Mouse (Mus musculus): ENCODE data around the gene Slc6a18.

Slc6a18 gene

DNA sequence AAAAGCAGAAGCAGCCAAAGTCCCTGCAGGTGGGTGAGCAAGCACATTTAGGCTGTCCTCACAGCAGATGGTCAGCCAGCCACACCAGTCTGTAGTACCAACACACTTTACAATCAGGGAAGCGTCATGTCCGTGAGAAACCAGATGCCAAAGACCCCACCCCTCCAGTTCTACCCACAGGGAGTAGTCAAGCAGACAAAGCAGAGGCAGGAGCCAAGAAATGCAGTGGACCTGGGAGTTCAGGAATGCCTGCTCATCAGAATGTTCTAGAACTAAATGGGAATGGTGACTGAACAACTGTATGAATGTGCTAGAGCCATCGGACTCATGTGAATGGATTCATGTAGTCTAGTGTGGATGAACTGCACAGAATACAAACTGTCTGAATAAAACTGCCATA lies 9.8 kb upstream of the Slc6a18 start:
- DNase-seq (ENCODE audit: low read depth, low spot score), result no peak

DNA sequence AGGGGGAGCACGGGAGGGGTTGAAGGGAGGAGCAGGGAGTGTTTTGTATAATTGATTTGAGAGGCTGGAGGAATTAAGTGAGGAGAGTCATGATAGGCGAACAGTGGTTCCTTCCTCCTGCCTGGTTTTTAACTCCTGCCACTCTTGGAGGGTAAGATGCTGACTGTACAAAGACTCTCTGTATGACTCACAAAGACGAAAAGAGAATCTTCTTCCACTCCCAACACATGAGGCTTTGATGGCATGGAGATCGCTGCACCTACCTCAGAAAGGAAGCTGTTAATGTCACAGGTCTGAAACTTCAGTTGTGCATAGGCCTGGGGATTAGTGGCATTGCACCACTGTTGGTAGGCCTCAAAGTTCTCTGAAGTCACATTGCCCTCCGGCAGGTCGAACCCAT lies 7.7 kb upstream of the Slc6a18 start:
- DNase-seq (ENCODE audit: low read depth, low spot score), result peak; percentile 31

DNA sequence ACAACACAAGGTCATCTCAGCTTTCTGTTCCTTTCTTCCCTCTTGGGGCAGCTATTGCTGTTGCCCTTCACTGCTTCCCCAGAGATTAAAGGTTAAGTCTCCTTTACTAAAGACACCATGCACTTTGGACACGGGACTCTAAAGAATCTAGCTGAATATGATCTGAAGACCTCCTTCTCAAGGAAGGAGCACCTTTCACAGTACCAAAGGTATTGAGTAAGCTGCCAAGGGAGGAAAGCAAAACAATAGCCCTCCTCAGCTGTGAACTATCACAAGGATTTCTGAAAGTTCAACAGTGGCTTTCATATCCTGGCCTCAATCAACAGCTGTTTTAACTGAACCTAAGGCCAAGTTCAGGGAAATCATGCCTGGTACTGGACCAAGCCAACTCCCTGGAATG lies 6.6 kb upstream of the Slc6a18 start:
- DNase-seq (ENCODE audit: low read depth, low spot score), result no peak

DNA sequence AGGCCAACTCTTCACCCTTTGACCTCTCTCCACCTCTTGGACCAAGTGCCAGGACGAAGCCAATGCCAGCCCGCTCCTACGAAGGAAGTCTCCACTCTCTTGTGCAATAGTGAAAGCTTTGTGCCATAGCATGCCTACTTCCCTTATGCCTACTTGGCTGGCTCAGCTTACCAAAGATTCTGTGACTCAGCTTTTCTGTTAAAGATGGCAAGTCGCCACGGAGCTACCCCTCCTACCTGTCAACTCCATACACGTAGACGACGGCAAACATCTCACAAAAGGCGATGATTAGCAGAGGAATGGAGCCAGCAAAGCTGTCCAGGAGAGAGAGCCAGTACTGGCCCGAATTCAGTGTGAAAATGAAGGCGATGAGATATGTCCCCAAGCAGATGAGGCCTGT lies 5.9 kb upstream of the Slc6a18 start:
- DNase-seq (ENCODE audit: low read depth, low spot score), result no peak

DNA sequence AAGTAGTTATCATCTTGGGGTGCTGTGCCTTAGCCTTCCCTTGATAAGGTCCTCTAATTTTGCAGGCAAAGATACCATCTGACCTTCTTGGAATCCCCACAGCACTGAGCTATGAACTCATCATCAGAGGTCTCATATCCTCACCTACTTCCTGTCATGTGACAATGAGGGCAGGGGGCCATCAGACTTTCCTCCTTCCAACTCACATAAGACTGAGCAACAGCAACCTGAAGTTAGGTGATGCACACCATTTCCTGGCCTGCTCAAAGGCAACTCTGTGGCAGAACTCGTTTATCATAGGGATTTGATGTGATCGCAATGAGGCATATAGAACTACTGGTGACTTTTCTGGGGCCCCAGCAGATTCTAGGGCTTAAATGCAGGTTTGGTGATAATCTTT lies 4.4 kb upstream of the Slc6a18 start:
- DNase-seq (ENCODE audit: low read depth, low spot score), result peak; percentile 25

DNA sequence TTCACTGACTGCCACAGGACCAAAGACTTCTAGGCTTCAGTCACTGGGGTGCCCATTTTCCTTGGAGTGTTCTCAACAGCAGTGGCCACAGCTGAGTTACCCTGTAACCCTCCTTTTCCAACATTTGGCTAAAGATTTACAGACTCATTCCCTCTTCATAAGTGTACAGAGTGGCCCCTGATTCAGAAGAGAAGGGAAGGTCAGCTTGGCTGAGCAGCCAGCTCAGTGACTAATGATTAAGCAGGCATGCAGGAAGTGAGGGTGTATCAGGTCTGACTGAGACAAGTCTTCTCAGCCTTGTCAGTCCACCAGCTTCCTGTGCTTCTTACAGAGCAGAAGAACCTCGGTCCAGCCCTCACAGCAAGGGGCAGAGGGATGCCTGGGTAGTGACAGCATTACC lies 2.6 kb upstream of the Slc6a18 start:
- peak; percentile 22 for DNase-seq (ENCODE audit: low read depth, low spot score)

DNA sequence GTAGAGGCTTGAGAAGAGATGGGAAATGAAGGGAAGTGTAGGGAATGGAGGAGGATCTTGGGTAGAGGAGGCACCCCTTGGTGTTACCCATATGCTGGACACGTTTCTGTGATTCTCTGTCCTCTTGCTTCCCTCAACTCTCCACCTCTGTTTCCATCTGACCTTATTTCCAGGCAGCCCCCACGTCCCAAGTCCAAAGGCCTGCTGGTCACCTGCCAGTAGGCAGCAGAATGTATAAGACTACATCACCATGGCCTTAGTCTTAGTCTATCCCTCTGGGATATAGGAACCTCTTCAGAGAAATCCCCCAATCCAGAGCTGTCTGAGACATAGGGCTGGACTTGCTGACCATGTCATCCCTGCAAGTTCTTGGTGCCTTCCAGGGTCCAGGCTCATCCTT lies 1.5 kb upstream of the Slc6a18 start:
- DNase-seq (ENCODE audit: low read depth, low spot score), result no peak

DNA sequence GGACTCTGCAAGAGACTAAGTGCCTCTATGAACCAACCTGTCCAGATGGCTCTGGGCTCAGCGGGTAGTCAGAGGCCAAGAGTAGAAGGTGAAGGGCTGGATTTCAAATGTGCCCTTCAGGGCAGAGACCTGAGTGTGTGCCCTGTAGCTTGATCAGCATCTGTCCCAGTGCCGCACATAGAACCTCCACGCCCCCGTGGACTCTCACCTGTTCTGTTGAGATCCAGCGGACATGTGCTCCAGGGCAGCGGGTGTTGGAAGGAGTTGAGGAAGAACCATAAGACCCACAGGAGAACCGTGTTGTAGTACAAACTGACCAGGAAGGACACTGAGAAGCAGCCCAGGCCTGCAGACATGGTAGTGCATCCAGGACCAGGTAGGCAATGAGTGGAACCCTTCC lies 2.7 kb downstream of the Slc6a18 start:
- DNase-seq (ENCODE audit: low read depth, low spot score), result no peak

DNA sequence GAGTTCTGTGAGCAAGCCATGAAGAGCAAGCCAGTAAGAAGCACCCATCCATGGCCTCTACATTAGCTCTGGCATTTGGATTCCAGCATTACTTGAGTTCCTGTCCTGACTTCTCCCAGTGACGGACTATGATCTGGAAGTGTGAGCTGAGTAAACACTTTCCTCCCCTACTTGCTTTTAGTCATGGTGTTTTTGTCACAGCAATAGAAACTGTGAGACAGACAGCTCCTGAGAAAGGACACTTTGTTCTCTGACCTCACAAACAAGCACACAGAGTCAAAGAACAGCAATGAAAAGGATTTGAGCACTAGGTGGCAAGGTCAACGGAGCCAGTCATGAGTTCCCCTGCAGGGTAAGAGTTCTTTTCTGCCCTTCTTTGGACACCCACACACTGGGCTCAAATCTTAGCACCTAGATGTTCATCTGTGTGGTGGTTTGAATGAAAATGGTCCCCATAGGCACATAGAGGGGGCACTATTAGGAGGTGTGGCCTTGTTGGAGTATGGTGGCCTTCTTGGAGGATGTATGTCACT lies 17.6 kb downstream of the Slc6a18 start:
- no peak for DNase-seq (ENCODE audit: low read depth, low spot score)

DNA sequence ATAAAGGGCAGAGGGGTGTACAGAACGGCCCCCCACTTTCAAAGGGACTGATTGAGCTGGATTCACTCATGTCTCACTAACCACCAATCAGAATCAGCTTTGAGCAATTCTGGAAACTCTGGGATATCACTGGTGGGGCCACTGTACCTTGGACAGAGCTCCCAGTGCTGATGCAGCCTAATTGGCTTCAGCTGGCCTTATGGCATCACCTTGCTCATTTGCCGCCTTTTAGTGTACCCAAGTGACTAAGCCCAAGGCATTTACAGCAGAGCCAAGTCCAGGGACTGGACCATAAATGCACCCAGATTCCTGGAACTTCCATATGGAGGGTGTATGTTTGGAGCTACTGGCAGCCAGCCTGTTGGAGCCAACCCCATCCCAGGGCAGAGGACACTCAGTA lies 18.9 kb downstream of the Slc6a18 start:
- no peak for DNase-seq (ENCODE audit: low read depth, low spot score)

DNA sequence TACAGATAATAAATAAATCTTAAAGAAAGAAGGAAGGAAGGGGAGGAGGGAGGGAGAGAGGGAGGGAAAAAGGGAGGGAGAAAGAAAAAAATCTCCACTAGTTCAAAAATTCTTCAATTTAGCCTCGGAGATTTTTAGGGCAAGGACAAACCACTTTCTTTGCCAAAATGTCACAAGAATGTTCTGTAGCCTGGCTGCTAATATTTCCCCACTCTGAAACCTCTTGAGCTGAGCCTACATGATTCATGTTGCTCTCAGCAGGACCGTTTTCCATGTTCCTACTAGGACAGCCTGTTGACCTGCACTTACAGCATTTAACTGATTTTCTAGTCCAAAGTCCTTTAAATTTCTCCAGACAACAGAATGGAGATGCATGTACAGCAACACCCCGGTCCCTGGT lies 22.8 kb downstream of the Slc6a18 start:
- DNase-seq (ENCODE audit: low read depth, low spot score), result no peak

DNA sequence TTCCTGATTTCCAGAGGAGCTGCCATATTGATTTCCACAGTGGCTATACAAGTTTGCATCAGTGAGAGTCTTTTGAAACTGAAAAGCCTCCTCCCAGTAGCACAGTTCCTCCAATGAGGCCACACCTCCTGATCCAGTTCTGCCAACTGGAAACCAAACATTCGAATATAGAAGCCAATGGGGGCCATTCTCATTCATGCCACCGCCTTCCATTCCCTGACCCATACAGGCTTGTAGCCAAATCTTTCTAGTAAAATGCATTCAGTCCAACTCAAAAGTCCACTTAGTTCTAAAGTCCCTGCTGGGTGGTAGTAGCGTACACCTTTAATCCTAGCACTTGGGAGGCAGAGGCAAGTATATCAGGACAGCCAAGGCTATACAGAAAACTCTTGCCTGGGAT lies 24.6 kb downstream of the Slc6a18 start:
- no peak for DNase-seq (ENCODE audit: low read depth, low spot score)

DNA sequence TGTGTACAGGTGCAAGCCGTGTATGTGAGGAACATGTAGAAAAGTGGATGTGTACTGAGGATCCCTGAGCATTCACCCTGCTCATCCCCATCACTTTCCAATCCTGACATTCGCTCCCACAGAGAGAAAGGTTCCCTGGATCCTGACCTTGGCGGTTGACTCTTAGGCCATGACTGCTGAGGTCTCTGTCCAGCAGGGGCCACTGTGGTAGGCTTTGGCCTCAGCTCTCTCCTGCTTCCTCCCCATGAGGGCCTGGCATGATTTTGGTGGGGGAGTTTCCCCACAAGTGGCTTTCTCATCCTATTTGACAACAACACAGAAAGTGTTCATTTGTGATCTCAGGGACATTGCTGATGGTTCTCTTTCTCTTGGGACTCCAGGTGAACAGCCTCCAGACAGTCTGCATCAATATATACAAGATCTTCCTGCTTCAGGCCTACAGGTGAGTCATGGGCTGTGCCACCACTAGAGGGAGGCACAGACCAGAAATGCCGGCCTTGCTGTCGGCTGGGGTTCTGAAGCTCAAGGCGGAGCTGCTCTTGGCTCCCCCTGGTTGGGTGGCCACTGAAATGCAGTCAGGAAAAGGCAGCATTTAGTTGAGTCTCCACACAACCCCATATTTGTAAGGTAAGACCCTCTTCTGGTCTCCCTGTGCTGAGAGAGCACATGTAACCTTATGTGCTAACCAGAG lies 31.3 kb downstream of the Slc6a18 start:
- peak; percentile 87 for DNase-seq (ENCODE audit: low read depth, low spot score)

DNA sequence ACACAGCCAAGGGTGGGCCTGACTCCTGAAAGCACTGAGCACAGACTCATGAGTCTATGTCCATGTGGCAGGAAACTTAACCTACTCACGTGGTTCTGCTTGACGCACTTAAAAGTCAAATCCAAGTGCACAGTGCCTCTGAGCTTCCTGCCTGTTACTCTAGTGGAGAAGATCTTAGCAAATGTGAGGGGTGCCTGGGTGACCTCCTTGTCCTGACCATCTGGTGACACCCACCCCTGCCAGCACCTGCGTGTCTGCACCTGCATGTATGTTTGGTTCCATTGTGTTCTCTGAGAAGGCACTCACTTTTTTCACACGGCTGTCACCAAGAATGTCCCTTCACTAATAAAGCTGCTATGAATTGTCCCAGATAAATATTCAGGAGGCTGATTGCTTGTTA lies 36.5 kb downstream of the Slc6a18 start:
- DNase-seq (ENCODE audit: low read depth, low spot score), result no peak

DNA sequence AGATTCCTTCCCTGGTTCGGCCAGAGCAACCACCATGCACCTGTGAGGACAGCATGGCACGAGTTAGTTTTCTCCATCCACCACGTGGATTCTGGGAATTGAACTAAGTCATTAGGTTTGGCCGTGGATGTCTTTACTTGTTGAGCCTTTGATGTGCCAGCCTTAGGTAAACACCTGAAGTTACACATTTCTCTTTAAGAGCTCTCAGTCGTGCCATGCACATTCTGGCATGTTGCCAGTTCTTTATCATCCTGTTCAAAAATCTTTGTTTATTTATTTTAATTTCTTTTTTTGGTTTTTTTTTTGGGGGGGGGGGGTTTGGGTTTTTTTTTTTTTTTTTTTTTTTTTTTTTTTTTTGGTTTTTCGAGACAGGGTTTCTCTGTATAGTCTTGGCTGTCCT lies 40.0 kb downstream of the Slc6a18 start:
- DNase-seq (ENCODE audit: low read depth, low spot score), result no peak

DNA sequence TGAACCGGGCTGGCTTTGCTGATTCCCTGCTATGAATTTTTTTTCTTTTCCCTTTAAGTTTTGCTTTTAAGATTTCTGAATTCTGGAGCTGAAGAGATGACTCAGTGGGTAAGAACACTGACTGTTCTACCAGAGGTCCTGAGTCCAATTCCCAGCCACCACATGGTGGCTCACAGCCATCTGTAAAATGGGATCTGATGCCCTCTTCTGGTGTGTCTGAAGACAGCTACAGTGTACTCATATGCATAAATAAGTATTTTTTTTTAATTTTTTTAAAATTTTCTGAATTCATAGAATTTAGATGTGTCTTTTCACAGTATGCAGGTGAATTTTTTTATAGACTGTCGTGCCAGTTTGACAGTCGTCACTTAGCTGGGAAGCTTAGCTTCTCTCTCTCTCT lies 46.0 kb downstream of the Slc6a18 start:
- no peak for DNase-seq (ENCODE audit: low read depth, low spot score)

DNA sequence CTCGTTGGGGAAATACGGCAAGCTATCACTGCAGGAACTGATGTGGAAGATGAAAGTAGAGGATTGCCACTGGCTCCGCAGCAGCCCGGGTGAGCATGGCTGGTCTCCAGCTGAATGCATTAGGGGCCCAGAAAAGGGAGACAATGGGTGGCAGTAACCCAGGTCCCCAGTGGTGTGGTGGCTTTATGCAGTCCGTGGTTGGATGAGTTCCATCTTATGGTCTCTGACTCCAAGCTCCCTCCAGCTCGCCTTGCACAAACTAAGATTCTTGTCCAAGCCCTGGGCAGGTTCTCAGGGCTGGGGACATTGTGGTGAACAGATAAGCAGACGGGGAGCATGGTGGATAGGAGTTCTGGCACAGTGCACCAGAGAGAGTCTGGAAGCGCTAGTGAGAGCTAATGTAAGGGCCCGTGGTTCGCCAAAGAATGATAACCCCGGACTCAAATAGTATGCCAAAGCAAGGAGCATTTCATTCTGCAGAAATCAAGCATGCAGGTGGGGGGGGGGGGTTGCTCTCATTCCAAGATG lies 49.2 kb downstream of the Slc6a18 start:
- DNase-seq (ENCODE audit: low read depth, low spot score), result no peak

DNA sequence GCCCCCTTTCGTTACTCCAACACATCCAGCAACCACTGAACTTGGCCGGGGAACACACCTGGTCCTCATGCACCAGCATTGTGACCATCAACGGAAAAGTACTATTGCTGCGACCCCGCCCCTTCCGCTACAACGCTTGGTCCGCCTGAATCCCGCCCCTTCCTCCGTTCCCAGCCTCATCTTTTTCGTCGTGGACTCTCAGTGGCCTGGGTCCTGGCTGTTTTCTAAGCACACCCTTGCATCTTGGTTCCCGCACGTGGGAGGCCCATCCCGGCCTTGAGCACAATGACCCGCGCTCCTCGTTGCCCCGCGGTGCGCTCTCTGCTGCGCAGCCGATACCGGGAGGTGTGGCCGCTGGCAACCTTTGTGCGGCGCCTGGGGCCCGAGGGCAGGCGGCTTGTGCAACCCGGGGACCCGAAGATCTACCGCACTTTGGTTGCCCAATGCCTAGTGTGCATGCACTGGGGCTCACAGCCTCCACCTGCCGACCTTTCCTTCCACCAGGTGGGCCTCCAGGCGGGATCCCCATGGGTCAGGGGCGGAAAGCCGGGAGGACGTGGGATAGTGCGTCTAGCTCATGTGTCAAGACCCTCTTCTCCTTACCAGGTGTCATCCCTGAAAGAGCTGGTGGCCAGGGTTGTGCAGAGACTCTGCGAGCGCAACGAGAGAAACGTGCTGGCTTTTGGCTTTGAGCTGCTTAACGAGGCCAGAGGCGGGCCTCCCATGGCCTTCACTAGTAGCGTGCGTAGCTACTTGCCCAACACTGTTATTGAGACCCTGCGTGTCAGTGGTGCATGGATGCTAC lies 50.9 kb downstream of the Slc6a18 start, which contains the start of gene Tert:
Tert (plus strand) TSS at position 167 of the 805 bp plus-strand sequence.
- DNase-seq (ENCODE audit: low read depth, low spot score), result peak; percentile 80

DNA sequence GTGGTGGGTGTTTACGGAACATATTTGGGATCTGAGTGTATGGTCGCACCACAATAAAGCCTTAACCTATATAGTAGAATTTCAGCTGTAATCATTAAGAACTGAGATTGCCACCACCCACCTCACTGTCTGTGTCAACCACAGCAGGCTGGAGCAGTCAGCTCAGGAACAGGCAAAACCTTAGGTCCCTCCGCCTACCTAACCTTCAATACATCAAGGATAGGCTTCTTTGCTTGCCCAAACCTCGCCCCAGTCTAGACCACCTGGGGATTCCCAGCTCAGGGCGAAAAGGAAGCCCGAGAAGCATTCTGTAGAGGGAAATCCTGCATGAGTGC lies 51.4 kb downstream of the Slc6a18 start:
- no peak for DNase-seq (ENCODE audit: low read depth, low spot score)

DNA sequence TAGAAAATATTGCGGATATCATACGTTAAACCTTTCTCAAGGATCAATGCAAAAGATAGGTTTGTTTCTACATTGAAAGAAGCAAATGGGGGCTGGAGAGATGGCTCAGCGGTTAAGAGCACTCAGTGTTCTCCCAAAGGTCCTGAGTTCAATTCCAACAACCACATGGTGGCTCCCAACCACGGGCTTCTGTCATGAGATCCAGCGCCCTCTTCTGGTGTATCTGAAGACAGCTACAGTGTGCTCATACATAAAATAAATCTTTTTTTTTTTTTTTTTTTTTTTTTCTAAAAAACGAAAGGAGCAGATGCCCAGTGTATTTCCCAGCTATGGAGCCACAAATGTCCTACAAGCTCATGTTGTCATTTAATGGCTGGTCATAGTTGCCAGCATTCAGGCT lies 57.2 kb downstream of the Slc6a18 start:
- peak; percentile 62 for DNase-seq (ENCODE audit: low read depth, low spot score)

DNA sequence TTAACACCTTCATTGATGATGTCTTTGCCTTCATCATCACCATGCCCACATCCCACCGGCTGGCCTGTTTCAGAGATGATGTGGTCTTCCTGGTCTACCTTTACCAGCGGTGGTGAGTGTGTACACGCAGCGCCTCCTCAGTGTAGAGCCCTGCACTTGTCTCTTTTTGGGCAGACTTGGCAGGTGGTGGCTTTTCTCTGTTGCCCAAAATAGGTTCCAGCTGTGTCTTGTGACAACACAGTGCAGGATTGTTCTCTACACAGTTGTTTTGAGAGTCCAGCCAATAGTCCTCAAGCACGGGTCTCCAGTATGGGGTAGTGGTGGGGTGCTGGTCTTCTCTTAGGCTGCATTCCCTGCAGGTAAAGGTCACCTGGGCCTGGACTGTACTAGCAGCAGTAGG lies 59.4 kb downstream of the Slc6a18 start:
- no peak for DNase-seq (ENCODE audit: low read depth, low spot score)

Measured in CD4-positive, CD25-positive, alpha-beta regulatory T cell, adult 2 months (primary cell).